Mouse (Mus musculus) lung, postnatal 14 days (tissue): ENCODE measurements at regions not wholly inside any gene's neighbourhood (a gene's known extent, or its start where the extent isn't known, plus 50 kb on each side); places are given as distances from the start of the nearest gene placed in this dataset.
A peak's percentile ranks its signal among the peaks of the same experiment; 100 is the strongest.
"Not testable (repeated sequence)": the region's sequence is repeated elsewhere in the genome, so short reads cannot be mapped to it uniquely, and the experiment has no call there.

Experiments
- DNase-seq: peaks from one replicate; pipeline ENCODE4 v3.0.0; 2021

- no peak for DNase-seq
Observed at GRCm38 (mm10) chr12:70633194-70633593, 180.3 kb downstream of the Tmx1 start.

GRCm38 (mm10) chr12:70633622-70634365, 180.9 kb downstream of the Tmx1 start:
- no peak for DNase-seq

DNA sequence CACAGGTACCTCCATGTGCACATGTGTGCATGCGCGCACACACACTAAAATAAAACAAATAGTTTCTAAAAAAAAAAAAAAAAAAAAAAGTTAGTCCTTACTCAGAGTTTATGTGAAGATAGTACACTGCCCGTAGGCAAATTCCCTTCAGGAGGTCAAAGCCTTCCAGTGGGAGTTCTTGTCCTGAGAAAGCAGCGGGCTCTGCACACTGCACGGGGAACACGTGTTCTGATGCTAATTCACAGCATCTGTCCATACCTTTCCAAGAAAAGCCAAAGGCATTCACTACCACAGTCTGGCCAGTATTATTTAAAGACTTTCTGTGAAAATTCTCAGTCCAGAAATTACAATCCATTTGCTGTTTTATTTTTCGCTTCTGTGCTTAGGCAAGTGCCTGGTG, 183.1 kb downstream of the Tmx1 start:
- no peak for DNase-seq

DNA sequence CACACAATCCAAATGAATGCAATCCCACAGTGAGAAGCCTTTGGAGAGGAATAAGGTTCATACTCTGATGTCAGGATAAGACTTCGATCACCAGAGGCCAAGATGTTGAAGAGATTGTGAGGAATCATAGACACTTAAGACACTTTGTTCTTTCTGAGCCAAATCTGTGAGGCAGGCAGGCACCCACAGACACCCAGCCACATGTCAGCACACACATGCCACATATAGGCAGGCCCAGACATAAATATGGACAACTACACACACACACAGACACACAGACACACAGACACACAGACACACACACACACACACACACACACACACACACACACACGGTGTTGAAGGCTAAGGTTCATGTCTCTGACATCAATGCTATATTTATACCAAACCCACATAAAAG, 185.1 kb upstream of the Frmd6 start:
- DNase-seq = no peak

DNA sequence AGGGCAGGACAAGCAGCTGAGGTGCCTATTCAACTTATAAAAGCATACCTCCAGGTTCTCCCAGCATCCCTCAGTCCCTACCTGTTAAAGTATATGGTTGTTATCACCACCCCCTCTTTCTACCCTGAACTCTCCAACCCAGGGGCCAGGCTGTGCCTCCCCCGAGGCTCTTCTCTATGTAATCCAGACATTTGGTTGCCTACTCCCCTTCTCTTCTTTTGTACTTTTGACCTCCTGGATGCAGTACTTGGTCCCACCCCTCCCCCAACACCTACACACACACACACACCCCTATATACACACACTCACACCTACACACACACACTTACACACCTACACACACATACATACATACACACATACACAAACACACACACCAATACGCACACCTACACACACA, 180.4 kb upstream of the Frmd6 start:
- DNase-seq = no peak

DNA sequence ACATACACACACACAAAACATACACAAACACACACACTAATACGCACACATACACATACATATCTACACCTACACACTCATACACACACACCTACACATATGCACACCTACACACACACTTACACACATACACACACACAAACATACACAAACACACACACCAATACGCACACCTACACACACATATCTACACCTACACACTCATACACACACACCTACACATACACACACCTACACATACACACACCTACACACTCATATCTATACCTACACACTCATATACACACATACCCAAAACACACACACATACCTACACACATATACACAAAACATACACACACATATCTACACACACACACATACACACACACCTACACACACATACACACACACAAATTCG, 179.9 kb upstream of the Frmd6 start:
- no peak for DNase-seq

DNA sequence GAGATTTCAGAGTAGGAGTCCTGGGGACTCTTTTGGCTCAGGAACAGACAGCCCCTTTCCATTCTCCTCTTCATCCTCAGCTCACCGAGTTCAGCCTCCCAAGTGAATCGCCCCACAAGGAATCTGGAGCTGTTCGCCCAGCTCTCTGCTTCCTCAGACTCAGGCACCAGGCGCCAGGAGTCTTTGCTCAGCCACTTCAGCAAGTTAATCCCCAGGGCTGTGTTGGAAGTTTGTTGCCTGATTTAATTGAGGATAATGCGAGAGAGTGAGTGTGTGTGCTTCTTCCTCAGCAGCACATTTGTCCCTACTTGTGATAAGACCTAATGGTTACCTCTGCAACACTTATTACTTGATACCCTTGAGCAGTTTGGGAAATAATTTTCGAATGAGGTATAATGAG, 177.8 kb upstream of the Frmd6 start:
- no peak for DNase-seq

- no peak for DNase-seq
Observed at GRCm38 (mm10) chr12:70648179-70648811, 177.0 kb upstream of the Frmd6 start.

DNA sequence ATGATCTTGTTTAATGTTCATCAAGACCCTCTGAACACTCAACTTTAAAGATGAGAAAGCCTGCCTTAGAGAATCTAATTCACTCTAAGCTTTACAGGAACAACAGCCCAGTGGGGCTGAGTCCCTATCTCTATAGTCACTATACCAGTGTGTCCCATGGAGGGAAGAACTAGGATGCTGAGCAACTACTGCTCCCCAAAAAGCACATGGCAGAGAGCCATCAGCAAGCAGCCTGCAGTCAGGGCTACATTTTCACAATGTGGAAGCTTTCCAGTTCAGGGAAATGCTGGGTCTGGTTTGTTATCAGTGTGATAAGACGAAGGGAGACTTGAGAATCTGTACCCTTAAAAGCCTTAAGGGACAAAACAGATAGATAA, 176.5 kb upstream of the Frmd6 start:
- no peak for DNase-seq

DNA sequence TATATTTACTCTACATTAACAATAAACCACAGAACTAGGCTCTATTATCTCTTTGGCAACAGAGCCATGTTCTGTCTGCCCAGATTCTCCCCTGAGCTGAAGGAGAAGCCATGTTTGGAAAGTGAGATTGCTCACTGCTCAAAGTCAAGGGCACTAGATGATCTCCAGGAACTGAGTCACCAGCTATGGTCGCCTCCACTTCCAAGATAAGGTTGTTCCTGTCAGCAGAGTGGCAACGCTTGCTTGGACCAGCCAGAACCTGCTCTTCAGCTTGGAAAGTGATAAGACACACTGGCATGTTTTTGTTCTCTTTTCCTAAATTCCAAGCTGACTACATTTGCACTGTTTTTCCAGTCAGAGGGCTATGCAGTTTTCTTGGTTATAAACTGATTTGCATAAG, 175.6 kb upstream of the Frmd6 start:
- no peak for DNase-seq

GRCm38 (mm10) chr12:70650470-70650869, 174.8 kb upstream of the Frmd6 start:
- no peak for DNase-seq

- DNase-seq = no peak
Observed at GRCm38 (mm10) chr12:70652751-70653150, 172.6 kb upstream of the Frmd6 start.

- no peak for DNase-seq
Observed at GRCm38 (mm10) chr12:70653971-70654370, 171.3 kb upstream of the Frmd6 start.

GRCm38 (mm10) chr12:70654546-70654945, 170.8 kb upstream of the Frmd6 start:
- DNase-seq = peak; percentile 78

GRCm38 (mm10) chr12:70655411-70655811, 169.9 kb upstream of the Frmd6 start:
- no peak for DNase-seq

- DNase-seq = no peak
Observed at GRCm38 (mm10) chr12:70655900-70656544, 169.3 kb upstream of the Frmd6 start.

GRCm38 (mm10) chr12:70656805-70657492, 168.4 kb upstream of the Frmd6 start:
- no peak for DNase-seq

DNA sequence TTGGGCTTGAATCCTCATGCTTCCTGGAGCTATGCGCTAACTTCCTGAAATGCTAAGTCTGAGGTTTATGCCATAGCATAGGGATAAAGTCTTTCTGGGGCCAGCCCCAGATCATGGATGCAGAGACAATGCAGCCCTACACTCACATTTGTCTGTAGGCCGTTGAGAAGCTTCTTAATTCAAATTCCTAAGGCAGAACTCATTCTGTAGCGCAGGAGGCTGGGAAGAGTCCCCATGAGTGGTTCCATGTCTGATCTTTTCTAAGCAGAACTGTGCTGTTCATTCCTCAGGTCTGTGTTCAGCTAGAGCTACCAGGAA, 167.9 kb upstream of the Frmd6 start:
- DNase-seq = no peak

GRCm38 (mm10) chr12:70658106-70658505, 167.2 kb upstream of the Frmd6 start:
- DNase-seq = no peak

DNA sequence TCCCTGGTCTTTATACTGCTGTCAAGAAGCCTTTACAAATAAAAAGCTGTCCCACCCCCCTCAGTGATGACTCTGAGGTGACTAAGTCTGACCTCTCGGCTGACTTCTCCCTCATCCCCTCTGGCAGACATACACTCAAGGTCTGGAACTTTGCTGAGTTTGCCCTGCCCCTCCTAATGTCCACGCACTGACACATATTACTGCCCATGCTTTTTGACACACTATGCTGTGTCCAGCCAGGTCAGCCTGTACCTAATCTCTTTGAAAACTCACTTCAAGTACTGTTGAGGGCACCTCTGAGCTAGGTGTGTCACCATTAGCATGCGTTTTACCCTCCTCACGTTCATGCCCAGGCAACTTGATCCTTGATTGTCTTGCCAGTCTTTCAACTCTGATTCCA, 164.9 kb upstream of the Frmd6 start:
- no peak for DNase-seq

DNA sequence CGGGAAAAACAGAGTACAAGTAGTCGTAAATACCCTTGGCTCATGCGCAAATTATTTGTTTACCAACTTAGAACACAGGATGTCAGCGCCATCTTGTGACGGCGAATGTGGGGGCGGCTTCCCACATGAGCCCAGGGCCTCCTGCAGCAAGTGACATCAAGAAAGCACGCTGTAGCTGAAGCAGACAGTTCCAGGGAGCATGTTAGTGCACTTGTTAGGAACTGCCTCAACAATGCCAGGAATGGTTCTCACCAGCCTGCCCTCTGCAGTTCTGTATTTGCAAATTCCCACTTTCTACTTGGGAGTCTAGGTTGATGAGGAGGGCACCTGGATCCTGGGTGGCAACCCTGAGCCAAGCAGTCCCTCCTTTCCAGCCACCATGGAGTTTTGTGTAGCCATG, 157.2 kb upstream of the Frmd6 start:
- DNase-seq = not testable (repeated sequence)

GRCm38 (mm10) chr12:70672115-70672514, 153.2 kb upstream of the Frmd6 start:
- no peak for DNase-seq

DNA sequence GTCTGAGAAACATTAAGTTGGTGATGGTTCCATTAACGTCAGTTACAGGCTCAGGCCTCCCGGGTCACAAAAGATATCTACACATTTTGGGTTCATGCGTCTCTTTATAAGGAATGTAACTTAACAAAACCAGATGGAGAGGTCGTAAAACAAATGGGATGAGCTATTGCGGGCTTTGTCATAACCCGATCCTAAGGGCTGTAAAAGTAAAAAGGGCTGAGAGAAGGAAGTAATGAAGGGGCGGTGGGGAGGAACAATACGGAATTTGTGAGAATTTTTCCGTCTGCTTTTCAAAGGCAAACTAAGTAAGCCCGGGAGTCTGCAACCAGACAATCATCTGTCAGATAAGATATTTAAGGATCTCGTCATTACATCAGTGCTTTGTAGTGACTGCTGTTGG, 152.1 kb upstream of the Frmd6 start:
- DNase-seq = no peak

DNA sequence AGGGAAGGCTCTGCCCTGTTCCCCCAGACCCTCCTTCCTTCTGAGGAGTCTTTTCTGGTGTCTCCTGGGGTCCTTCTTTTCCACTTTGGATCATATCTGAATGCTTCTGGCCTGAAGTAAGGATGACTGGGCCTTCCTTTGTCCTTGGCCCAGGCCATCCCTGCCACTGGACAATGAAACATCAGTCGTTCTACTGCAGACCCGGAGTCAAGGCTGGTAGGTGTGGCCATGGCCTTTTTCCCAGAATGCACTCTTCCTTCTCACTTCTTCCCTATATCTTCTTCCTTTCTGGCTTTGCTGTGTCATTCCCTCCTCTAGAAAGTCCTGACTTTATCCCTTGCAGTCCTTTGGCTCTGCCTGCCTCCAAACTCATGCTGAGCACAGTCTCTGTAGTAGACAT, 151.2 kb upstream of the Frmd6 start:
- no peak for DNase-seq
